Mouse (Mus musculus) 3T3-L1 (cell line): Measurements from ENCODE around the gene Tenm3.
A peak's percentile ranks its signal among the peaks of the same experiment; 100 is the strongest.

Source experiments
- DNase-seq: peaks from one replicate; pipeline ENCODE4 v3.0.0-alpha.2; 2015; ENCODE audit warnings: low read depth, low spot score

Tenm3 gene

GRCm38 (mm10) chr8:48279360-48279759 lies 564.4 kb downstream of the Tenm3 start:
- no peak for DNase-seq

DNA sequence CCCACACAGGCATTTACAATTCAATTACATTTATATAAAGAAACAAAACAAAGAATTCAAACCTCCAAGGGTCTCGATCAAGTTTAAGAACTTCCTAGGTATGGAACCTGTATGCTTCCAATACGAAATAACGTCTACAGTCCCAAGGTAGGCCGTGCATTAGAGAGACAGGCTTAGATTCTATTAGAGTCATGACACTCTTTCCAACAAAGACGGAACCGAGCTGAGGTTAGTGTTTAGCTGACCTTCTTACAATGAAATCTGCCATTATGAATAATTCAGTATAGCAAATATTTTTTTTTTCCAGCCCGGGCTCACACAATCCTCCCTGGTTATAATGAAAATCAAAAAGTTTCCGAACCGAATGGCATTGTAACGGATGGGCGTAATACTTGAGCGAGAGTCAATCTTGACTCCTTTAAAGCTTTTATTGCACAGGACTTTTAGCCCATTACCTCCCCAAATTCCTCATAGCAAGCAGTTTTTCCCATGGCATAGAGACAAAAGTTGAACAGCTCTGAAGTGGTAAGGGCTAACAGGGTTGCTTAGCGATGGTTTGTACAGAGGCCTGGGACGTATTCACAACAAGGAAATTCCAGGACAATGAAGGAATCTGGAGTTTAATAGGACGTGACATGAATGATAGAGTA lies 565.6 kb downstream of the Tenm3 start:
- no peak for DNase-seq

- no peak for DNase-seq
Measured at GRCm38 (mm10) chr8:48275066-48275465, 568.7 kb downstream of the Tenm3 start.

GRCm38 (mm10) chr8:48274566-48274965 lies 569.2 kb downstream of the Tenm3 start:
- no peak for DNase-seq

GRCm38 (mm10) chr8:48268638-48269037 lies 575.1 kb downstream of the Tenm3 start:
- no peak for DNase-seq

- no peak for DNase-seq
Measured at GRCm38 (mm10) chr8:48260265-48260664, 583.5 kb downstream of the Tenm3 start.

- DNase-seq: no peak
Measured at GRCm38 (mm10) chr8:48259832-48260231, 583.9 kb downstream of the Tenm3 start.

DNA sequence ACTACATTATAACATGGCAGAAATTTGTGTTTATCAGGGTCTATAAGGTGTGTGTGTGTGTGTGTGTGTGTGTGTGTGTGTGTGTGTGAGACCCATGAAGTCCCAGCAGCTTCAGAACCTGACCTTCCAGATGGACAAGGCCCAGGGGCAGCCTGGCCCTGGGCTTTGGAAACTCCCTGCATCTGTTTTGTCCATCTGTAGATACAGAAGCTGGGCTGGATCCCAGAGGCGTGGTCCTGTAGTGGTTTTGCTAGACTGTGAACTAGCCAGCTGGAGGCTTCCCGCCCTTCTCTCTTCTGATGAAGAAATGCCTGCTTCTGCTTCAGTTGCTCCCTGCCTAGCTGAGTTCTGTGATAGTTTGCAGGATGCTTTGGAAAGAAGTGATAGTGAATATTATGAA lies 599.9 kb downstream of the Tenm3 start:
- DNase-seq: peak; percentile 11

DNA sequence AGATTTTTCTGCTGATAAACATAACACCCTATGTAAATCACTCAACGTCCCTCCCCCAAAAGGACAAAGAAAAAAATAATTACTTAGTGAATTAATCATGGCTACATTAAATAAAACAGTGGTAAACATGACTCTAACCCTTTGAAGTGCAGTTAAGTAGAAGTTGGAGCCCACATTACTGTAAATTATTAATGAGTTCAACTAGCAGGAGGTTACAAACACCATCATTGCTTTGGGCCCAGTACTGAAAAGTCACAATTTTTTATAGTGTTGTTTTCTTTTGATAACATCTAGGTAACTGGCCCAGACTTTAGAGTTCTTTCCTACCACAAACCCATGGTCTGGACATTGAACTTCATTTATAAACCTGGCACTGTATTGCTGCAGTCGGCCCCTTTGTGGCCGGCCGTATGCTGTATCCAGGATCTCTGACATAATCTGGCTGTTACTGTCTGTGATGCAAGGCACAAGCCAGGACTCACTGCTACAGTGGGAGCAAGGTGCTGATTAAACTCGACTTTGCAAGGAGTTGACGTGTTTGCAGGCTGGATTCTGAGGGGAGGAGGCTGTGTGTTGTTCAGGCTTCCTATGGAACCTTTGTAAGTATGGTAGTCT lies 602.7 kb downstream of the Tenm3 start:
- no peak for DNase-seq

DNA sequence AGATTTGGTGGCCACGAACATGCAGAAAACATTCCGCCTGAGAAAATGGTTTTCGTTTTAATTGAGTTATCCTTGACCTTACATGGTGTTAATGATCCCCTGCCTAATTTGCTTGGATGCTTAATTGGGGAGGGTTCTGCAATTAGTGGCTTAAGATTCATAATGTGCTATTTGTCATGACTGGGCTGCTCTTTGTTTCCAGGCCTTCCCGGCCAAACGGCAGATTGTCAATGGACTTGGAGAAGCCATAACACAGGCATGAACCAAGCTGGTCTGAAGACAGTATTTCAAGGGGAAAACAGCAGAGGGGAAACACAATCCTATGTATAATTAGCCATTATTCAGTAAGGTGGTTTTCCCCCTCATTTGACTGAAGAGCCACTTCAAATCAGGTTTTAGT lies 606.8 kb downstream of the Tenm3 start:
- DNase-seq: no peak

GRCm38 (mm10) chr8:48232927-48233326 lies 610.8 kb downstream of the Tenm3 start:
- DNase-seq: no peak

- no peak for DNase-seq
Measured at GRCm38 (mm10) chr8:48231882-48232281, 611.9 kb downstream of the Tenm3 start.

GRCm38 (mm10) chr8:48231389-48231788 lies 612.4 kb downstream of the Tenm3 start:
- DNase-seq: no peak

- DNase-seq: no peak
Measured at GRCm38 (mm10) chr8:48228676-48229075, 615.1 kb downstream of the Tenm3 start.

- no peak for DNase-seq
Measured at GRCm38 (mm10) chr8:48224753-48225152, 619.0 kb downstream of the Tenm3 start.

DNA sequence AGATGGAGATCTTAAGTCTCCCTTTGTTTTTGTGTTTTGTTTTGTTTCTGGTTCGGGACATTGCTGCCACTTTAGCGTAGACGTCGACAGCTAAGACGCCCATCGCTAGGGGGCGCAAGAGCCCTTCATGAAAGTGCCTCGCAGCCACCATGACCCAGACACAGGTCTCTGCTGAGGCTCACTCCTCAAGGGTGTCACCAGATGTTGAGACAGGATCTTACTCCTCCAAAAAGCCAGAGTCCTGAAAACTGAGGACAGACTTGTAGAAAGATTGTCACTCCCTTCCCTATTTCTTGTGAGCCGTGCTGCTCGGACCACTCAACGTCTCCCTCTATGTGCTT lies 621.4 kb downstream of the Tenm3 start:
- peak; percentile 82 for DNase-seq

DNA sequence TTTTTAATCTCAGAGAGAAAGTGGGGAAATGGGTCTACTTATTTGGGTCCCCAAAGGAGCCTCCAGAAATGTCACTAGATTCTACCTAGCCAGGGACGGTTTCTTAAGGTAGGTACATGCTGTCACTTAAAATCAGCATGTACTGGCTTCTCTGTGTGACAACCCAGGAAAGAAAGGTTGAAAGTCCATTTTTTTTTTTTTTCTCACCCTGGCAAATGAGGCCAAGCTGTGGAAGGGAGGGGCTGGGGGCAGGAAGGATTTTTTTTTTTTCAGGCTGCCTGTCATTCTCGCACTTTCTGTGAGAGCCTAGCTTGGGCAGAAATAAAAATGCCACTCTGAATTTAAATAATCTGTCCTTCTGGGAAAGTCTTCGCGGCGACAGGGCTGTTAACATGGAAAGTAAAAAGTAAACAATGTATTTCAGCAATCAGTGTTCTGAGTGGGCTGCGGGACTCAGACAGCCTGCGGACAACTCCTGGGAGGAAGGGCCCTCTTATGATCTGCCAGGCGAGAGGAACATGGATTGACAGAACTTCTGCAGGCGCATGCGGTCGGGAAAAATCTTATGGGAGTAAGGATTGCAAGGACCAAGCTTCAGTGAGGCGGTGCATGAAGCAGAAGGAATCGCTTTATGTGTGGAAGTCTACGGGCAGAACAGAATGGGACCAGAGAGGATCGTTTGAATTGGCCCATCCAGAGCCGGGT lies 621.9 kb downstream of the Tenm3 start:
- DNase-seq: peak; percentile 3

GRCm38 (mm10) chr8:48221304-48221703 lies 622.4 kb downstream of the Tenm3 start:
- DNase-seq: no peak

GRCm38 (mm10) chr8:48220529-48221181 lies 623.1 kb downstream of the Tenm3 start:
- no peak for DNase-seq

GRCm38 (mm10) chr8:48215071-48215501 lies 628.7 kb downstream of the Tenm3 start:
- DNase-seq: no peak

GRCm38 (mm10) chr8:48214386-48214785 lies 629.4 kb downstream of the Tenm3 start:
- no peak for DNase-seq

DNA sequence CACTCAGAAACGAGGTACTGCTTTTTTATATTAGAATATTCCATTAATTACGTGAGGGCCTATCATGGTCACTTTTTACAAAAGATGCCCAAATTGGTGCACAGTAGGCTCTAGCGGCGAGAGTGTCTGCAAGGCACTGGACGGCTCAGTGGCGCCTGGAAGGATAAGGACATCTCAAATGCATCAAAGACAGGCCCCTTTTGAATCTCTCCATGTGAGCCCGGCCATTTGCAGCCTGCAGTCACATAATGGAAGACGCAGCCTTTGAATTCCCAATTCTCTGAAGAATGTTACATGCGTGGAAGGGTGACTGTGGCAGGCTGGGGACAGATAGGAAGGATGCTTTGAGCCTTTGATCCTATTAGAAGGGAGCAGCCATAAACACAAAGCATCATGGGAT lies 631.8 kb downstream of the Tenm3 start:
- no peak for DNase-seq

DNA sequence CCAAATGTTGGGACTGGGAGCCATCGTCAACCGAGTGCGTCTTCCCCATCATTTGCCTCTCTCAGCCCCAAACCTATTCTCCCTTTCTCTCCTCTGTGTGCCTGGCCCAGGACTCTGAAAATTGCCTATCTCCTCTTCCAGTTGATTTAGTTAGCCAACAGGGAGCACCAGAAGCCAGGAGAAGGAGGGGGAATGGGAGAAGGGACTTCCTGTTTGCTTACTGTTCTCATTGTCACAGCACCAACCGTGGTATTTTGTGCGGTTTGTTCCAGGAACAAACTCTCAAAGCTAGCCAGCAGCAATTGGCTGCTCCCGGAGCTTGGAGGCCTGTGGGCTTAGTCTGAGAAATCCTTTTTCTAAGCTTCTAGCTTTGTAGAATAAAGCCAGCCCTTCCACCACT lies 636.2 kb downstream of the Tenm3 start:
- DNase-seq: no peak
